Mouse (Mus musculus) embryonic facial prominence, embryonic 10.5 days (tissue): ENCODE data around the gene Fgr. TPM values are rescaled to one million over a fixed set of nuclear protein-coding genes. Genes with fewer than 3 reads are reported as not detected.
"Not testable (repeated sequence)": the region's sequence is repeated elsewhere in the genome, so short reads cannot be mapped to it uniquely, and the experiment has no call there.

ENCODE experiments used
- DNase-seq: peaks from one replicate; pipeline ENCODE4 v3.0.0-alpha.2; 2017; ENCODE audit warnings: low spot score
- H3K27ac ChIP-seq: fragments of 300-500 bp; sonication (generic); replicated peaks from 2 replicates; pipeline ENCODE4 v1.5.1; 2016; ENCODE audit warnings: mild to moderate bottlenecking
- H3K27me3 ChIP-seq: fragments of 300-500 bp; sonication (generic); replicated peaks from 2 replicates; pipeline ENCODE4 v1.6.1; 2016; ENCODE audit warnings: low read depth, mild to moderate bottlenecking; ENCODE audit not compliant: poor library complexity, severe bottlenecking
- H3K36me3 ChIP-seq: fragments of 300-500 bp; sonication (generic); replicated peaks from 2 replicates; pipeline ENCODE4 v1.6.1; 2016; ENCODE audit warnings: mild to moderate bottlenecking, moderate library complexity
- H3K4me1 ChIP-seq: fragments of 300-500 bp; sonication (generic); 2 replicates; pipeline ENCODE4 v1.6.1; 2016
- H3K4me3 ChIP-seq: fragments of 300-500 bp; sonication (generic); 2 replicates; pipeline ENCODE4 v1.5.1; 2016; ENCODE audit warnings: mild to moderate bottlenecking, moderate library complexity
- H3K9me3 ChIP-seq: fragments of 300-500 bp; sonication (generic); 2 replicates; pipeline ENCODE4 v1.6.1; 2016; ENCODE audit warnings: mild to moderate bottlenecking
- WGBS: fragments of 180-500 bp; shearing (Covaris S2); methylation state at CpG from one replicate; pipeline ENCODE4 v1.1.7; 2016; 5-methylcytosine and 5-hydroxymethylcytosine counted together
- polyA plus RNA-seq: library from polyadenylated mRNA; unstranded; fragments of >200 nt; fragmentation: Nextera tagmentation; extraction: Ambion mirVana; gene quantifications from 2 replicates; pipeline ENCODE4 v1.2.1, GENCODE M21; 2016

Fgr gene
- polyA plus RNA-seq, 1 experiment from 2014 or later = 0.21 TPM

DNA sequence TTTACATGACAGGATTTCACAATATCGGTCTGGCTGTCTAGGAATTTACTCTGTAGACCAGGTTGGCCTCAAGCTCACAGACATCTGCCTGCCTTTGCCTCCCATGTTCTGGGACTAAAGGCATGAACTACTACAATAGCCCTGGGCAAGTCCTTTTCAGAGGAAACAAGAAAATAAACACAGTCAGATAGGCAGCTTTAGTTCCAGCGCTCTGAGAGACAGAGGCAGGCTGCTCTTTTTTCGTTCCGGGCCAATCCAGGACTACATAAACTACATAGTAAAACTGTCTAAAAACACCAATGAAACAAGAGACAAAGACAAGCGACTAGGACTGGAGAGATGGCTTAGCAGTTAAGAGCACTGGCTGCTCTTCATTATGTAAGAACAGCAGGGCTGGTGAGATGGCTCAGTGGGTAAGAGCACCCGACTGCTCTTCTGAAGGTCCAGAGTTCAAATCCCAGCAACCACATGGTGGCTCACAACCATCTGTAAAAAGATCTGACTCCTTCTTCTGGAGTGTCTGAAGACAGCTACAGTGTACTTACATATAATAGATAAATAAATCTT is 32.1 kb downstream of the Fgr start:
- not testable (repeated sequence) for H3K9me3 ChIP-seq, H3K4me3 ChIP-seq, H3K27ac ChIP-seq, DNase-seq, H3K36me3 ChIP-seq
- WGBS = 65% methylated on average over 6 of the region's 6 CpGs
- H3K4me1 ChIP-seq = peaks cover 70% of the 10 kb centered on the region
- peaks cover 21% of the 10 kb centered on the region for H3K27me3 ChIP-seq

DNA sequence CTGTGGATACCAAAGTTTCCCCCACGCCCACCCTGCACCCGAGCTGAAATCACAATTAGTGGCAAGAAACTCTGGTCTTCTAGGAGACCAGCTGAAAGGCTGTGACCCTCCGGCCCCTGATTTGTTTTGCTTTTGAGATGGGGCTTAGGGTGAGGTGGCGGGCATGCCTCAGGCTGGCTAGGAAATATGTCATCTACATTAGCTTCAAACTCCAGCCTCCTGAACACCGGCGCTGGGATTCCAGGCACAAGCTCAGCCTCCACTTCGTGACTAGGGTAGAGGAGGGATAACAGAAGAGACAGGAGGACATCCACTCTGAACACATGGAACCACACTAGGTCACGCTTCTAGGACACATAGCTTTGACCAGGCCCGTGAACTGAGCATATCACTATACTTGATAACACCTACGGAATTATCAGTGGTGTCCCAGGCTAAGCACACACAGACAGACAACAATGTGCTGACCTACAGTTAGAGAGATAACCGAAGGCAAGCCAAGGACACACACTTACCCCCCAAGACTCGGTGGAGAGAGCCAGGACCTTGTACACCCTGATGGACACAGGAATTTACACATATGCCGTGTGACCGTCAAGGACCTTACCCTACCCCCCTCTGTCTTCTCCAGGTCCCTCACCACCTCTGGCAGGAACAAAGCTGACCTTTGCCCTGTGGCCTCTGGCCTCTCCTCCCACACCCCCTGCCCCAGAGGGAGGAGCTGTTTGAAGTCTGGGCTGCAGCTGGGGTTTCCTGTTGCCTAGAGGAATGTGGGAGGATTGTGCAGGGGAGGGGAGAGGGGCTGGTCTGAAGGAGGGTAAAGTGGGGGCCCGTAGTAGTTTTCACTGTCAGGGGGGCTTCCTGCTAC is 33.9 kb downstream of the Fgr start:
- 11% methylated on average over 15 of the region's 15 CpGs for WGBS
- H3K9me3 ChIP-seq = no peaks in the 10 kb centered on the region
- H3K27ac ChIP-seq = peak overlapping the region; percentile 80
- DNase-seq = peak; percentile 78
- peaks cover 23% of the 10 kb centered on the region for H3K27me3 ChIP-seq
- H3K36me3 ChIP-seq = no peaks in the 10 kb centered on the region
- peaks cover 70% of the 10 kb centered on the region for H3K4me1 ChIP-seq
- peak overlapping the region; percentile 27 for H3K4me3 ChIP-seq

DNA sequence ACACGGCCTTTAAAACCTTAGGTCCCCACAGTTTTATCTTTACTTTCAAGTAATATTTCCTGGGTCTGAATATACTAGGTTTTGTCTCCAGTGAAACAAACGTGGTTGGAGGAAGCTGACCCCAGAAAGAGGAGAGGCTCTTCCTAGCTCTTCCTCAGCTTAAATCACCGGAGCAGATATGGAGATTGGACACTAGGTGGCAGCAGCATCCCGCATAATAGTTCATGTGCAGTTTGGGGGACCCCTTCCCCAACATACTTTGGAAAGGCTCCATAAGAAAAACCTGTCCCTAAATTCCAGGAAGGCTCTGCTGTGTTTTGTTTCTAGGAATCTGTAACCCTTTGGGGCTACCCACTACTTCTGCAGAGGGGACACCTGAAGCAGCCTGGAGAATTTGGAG is 35.2 kb downstream of the Fgr start:
- WGBS = under 1% methylated on average over 4 of the region's 4 CpGs
- peaks cover 18% of the 10 kb centered on the region for H3K27me3 ChIP-seq
- H3K4me1 ChIP-seq = peaks cover 70% of the 10 kb centered on the region
- no peak overlapping the region; the same call in 1 of the 2 replicates for H3K27ac ChIP-seq
- DNase-seq = peak; percentile 64
- H3K4me3 ChIP-seq = no peak overlapping the region
- H3K36me3 ChIP-seq = no peaks in the 10 kb centered on the region
- no peaks in the 10 kb centered on the region for H3K9me3 ChIP-seq

DNA sequence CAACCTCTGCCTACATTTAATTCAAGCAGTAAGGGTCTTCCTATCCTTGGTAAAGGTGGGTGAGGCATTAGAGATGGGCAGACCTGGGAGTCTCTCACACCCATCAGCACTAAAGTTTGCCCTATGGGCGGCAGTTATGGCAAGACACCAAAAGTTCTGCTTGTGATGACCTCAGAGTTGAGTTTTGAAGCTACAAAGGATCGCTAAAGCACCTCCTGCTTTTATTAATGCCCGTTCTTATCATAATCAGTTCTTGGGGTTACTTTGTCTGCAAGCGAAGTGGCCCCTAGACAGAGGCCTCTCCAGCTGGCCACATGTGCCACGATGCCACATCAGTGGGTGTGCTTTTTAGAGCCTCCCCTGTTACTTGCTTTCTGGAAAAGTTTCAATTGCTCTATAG is 35.8 kb downstream of the Fgr start:
- Histone ChIP-seq H3K4me3 (no peak overlapping the region), H3K9me3 (no peaks in the 10 kb centered on the region), H3K36me3 (no peaks in the 10 kb centered on the region), H3K27ac (no peak overlapping the region), H3K27me3 (peaks cover 18% of the 10 kb centered on the region), H3K4me1 (peaks cover 75% of the 10 kb centered on the region)
- WGBS = 68% methylated on average over 5 of the region's 5 CpGs
- DNase-seq = no peak

DNA sequence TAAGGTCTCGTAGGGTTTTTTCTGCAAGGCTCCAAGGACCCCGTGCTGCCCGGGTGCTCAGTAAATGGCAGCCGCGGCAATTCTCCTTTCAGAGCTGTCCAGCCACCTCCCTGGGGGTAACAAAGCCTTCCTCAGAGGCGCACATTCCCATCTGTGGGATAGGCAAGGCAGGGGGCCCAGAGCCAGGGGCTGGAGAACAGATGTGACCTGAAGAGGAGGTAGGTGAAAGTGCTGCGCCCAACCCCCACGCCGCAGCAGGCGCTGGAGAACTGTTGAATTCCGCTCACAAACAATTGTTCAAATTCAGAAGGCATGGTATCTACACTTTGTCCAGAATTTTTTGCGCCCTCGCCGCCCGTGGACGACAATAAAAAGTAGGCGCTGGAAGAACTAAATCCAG is 36.7 kb downstream of the Fgr start:
- Histone ChIP-seq H3K27me3 (peaks cover 18% of the 10 kb centered on the region), H3K4me1 (peaks cover 85% of the 10 kb centered on the region), H3K9me3 (no peaks in the 10 kb centered on the region), H3K36me3 (no peaks in the 10 kb centered on the region), H3K4me3 (peak overlapping the region; percentile 99), H3K27ac (peak overlapping the region; percentile 97)
- DNase-seq = peak; percentile 72
- under 1% methylated on average over 17 of the region's 17 CpGs for WGBS

DNA sequence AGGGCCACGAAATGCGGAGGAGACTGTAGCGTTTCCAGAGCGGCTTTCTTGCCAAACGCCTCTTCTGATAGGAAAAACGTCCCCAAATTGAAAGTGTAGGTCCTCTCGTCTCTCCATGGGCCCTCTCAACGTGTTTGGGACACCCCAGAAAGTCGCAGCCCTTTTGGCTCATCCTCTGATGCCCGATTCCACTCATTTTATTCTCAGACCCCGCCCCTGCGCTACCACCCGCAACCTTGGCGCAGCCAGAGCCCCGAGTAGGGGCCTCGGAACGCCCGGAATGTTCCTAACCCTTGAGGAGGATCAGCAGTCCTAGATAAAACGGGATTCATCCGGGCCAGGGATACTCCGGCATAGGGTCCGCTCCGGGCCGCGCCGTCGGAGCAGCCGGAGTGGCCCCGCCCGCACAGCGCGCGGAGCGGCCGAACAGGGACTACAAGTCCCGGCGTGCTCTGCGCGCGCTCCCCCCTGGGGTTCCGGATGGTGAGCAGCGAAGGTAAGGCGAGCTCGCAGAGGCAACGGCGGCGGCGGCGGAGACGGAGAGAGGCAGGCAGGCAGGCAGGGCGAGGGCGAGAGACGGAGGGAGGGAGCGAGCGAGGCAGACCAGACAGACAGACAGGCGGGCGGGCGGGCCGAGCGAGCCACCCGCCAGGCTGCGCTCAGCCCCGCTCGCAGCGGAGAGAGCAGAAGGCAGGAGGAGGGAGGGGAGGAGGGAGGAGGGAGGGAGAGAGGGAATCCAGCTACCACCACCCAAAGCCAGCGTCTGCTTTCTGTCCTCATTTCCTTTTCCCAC is 37.3 kb downstream of the Fgr start, which contains the start of gene Ahdc1:
Gene Ahdc1 (plus strand): TSS at position 233 of the 793 bp plus-strand sequence.
- under 1% methylated on average over 66 of the region's 66 CpGs for WGBS
- peak within 1 kb of the TSS; percentile 99 for H3K4me3 ChIP-seq
- peak; percentile 96 for DNase-seq
- peaks cover 91% of the 10 kb centered on the region for H3K4me1 ChIP-seq
- no peaks in the 10 kb centered on the region for H3K36me3 ChIP-seq
- peak within 1 kb of the TSS; percentile 97 for H3K27ac ChIP-seq
- H3K9me3 ChIP-seq = no peaks in the 10 kb centered on the region
- peaks cover 18% of the 10 kb centered on the region for H3K27me3 ChIP-seq

DNA sequence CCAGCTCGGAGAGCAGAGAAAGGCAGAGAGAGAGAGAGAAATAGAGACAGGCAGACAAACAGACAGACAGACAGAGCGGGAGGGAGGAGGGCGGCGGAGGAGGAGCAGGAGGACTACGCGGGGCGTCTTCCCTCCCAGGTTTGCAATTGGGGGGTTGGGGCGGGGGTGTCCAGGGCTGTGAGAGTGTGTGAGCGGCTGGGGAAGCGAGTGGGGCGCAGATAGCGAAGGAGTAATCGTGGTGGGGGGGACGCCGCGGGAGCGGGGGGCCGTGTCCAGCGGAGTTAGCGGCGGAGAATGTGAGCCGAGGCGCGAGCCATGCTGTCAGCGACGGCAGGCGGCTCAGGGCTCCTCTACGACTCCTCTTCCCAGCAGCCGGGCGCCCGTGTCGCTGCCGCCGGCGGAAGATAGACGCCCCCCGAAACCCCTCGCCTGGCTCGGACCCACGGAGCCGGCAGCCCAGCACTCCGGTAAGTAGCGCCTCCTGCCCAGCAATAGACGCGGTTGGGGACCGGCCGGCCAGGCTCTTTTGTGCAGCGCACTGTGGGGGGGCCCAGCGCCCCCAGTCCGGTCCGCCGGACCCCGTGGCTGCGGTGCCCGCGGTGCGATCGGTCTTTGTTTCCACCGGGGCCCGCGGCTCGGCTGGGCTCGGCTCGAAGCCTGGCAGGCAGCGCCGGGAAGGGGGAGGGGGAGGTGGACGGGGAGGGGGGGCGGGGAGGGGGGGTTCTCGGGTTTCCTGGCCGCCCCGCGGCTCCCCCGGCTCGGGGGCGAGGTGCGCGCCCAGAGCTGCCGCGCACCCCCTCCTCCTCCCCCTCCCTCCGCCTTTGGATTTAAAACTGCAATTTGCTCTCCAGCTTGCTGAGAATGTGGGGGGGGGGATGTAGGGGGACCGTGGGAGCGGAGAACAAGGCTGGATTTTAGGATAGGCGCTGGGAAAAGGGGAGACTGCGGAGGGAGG is 38.2 kb downstream of the Fgr start:
- H3K36me3 ChIP-seq = peaks cover 2% of the 10 kb centered on the region; the same call in 1 of the 2 replicates
- H3K9me3 ChIP-seq = no peaks in the 10 kb centered on the region
- peak overlapping the region; percentile 99 for H3K4me3 ChIP-seq
- DNase-seq = peak; percentile 86
- H3K4me1 ChIP-seq = peaks cover 98% of the 10 kb centered on the region
- H3K27me3 ChIP-seq = peaks cover 18% of the 10 kb centered on the region
- H3K27ac ChIP-seq = peak overlapping the region; percentile 97
- under 1% methylated on average over 79 of the region's 84 CpGs for WGBS

DNA sequence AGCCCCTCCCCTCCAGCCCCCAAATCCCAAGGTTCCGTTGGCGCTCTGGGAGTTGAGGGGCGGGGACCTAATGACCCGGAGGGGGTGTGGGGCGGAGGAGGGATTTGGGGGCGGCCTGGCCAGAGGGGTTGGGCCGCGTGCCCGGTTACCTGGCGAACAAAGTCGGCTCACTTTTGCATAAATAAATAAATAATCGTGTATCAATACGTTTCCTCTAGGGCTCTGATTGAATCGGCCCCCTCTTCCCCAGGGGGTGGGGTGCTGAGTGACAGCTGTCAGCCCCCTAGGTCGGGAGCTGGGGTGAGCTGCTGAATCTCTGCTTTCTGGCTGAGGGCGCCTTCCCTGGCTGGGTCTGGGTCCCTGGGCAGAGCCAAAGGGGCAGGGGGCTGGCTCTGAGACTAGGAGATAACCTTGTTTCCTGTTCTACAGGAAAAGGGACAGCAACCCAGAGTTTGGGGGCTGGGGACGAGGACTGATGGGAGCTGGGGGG is 38.9 kb downstream of the Fgr start:
- H3K4me3 ChIP-seq = peak overlapping the region; percentile 99
- peak; percentile 75 for DNase-seq
- peaks cover 18% of the 10 kb centered on the region for H3K27me3 ChIP-seq
- H3K27ac ChIP-seq = peak overlapping the region; percentile 97
- peaks cover 98% of the 10 kb centered on the region for H3K4me1 ChIP-seq
- under 1% methylated on average over 17 of the region's 17 CpGs for WGBS
- peaks cover 7% of the 10 kb centered on the region; the same call in 1 of the 2 replicates for H3K36me3 ChIP-seq
- H3K9me3 ChIP-seq = no peaks in the 10 kb centered on the region

DNA sequence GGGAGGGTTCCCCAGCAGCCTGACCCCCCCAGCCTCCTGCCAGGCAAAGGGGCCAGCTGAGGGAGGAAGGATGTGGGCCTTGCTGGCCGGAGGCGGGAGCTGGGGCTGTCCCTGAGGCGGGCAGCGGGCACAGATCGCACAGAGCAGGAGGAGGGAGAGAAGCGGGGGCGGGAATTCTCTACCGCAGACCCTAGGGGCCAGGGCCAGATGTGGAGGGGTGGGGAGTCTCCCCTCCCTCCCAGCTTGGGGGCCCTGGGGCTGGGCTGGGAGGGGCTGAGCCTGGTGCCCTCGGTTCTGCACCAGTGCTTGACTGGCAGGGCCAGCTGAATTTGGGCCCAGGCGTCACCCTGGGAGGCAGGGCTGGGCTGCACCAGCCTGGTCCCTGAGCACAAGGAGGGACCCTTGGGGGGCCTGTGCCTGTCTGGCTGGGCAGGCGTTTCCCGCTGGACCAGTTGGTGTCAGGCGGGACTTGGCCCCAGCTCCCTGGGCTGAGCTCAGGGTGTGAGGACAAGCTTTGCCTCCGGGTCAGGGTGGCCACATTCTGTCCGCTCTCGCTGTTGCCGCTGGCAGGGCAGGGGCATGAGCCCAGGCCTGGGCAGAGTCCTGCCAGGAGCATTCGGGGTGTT is 39.5 kb downstream of the Fgr start:
- WGBS = 2% methylated on average over 17 of the region's 18 CpGs
- Histone ChIP-seq H3K9me3 (no peaks in the 10 kb centered on the region), H3K4me3 (peak overlapping the region; percentile 99), H3K36me3 (peaks cover 11% of the 10 kb centered on the region; the same call in 1 of the 2 replicates), H3K27me3 (peaks cover 18% of the 10 kb centered on the region), H3K27ac (peak overlapping the region; percentile 97), H3K4me1 (peaks cover 98% of the 10 kb centered on the region)
- peak; percentile 64 for DNase-seq

DNA sequence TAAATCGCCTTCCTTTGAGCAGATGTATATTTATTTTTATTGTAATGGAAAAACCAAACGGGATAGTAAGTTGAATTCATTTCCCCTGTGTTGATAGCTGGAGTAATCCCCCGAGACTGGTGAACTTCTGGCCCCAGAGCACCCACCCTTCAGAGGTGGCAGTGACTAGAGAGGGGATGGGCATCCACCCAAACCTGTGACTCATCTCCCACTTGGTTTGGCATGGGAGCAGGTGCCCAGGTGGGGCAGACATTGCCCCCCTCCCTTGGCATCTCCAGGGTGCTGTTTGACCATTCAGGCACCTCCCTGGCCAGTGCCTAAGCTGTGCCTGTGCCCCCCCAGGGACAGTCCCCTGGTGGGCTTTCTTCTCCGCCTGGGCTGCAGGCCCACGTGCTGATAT is 40.2 kb downstream of the Fgr start:
- Histone ChIP-seq H3K27me3 (peaks cover 18% of the 10 kb centered on the region), H3K9me3 (no peaks in the 10 kb centered on the region), H3K36me3 (peaks cover 16% of the 10 kb centered on the region; the same call in 1 of the 2 replicates), H3K4me1 (peaks cover 96% of the 10 kb centered on the region), H3K4me3 (peak overlapping the region; percentile 99), H3K27ac (peak overlapping the region; percentile 97)
- no peak for DNase-seq
- WGBS = 27% methylated on average over 5 of the region's 5 CpGs
